Mouse (Mus musculus) heart, embryonic 11.5 days (tissue): ENCODE data around the gene 1810010H24Rik. TPM values are rescaled to one million over a fixed set of nuclear protein-coding genes. Genes with fewer than 3 reads are reported as not detected.
"Not testable (repeated sequence)": the region's sequence is repeated elsewhere in the genome, so short reads cannot be mapped to it uniquely, and the experiment has no call there.

Source experiments
- ATAC-seq: fragments of 200-750 bp; cut with Nextera tagmentation; replicated peaks from 2 replicates; pipeline ENCODE4 v1.8.0; 2017; ENCODE audit warnings: moderate library complexity; ENCODE audit not compliant: insufficient number of reproducible peaks, low FRiP score, low TSS enrichment
- H3K27ac ChIP-seq: fragments of 300-500 bp; sonication (generic); 2 replicates; pipeline ENCODE4 v1.5.1; 2014; ENCODE audit warnings: mild to moderate bottlenecking, low read depth, low read length
- H3K27me3 ChIP-seq: fragments of 300-500 bp; sonication (generic); 2 replicates; pipeline ENCODE4 v1.6.1; 2014; ENCODE audit warnings: mild to moderate bottlenecking, low read length, mixed read lengths; ENCODE audit not compliant: control insufficient read depth, insufficient read depth
- H3K36me3 ChIP-seq: fragments of 300-500 bp; sonication (generic); 2 replicates; pipeline ENCODE4 v1.6.1; 2014; ENCODE audit warnings: mild to moderate bottlenecking, low read length, moderate library complexity, mixed read lengths; ENCODE audit not compliant: control insufficient read depth, insufficient read depth
- H3K4me1 ChIP-seq: fragments of 300-500 bp; sonication (generic); 2 replicates; pipeline ENCODE4 v1.6.1; 2014; ENCODE audit warnings: low read length; ENCODE audit not compliant: control insufficient read depth, insufficient read depth
- H3K4me2 ChIP-seq: fragments of 300-500 bp; sonication (generic); 2 replicates; pipeline ENCODE4 v1.6.1; 2014; ENCODE audit warnings: mild to moderate bottlenecking, moderate library complexity
- H3K4me3 ChIP-seq: fragments of 300-500 bp; sonication (generic); 2 replicates; pipeline ENCODE4 v1.5.1; 2014; ENCODE audit warnings: low read depth, low read length
- H3K9ac ChIP-seq: fragments of 300-500 bp; sonication (generic); 2 replicates; pipeline ENCODE4 v1.6.1; 2014; ENCODE audit warnings: mild to moderate bottlenecking, low read depth, low read length, moderate library complexity
- H3K9me3 ChIP-seq: fragments of 300-500 bp; sonication (generic); replicated peaks from 2 replicates; pipeline ENCODE4 v1.6.1; 2016; ENCODE audit warnings: low read length; ENCODE audit not compliant: control insufficient read depth
- WGBS: fragments of 180-500 bp; shearing (Covaris S2); extraction: QIAGEN DNeasy Blood & Tissue Kit; methylation state at CpG from one replicate; pipeline ENCODE4 v1.1.7; 2014; ENCODE audit not compliant: insufficient replicate concordance; 5-methylcytosine and 5-hydroxymethylcytosine counted together
- polyA plus RNA-seq: library from polyadenylated mRNA; unstranded; fragments of >200 nt; fragmentation: Nextera tagmentation; extraction: Ambion mirVana; gene quantifications from 2 replicates; pipeline ENCODE4 v1.2.1, GENCODE M21; 2014

1810010H24Rik gene
- polyA plus RNA-seq, 1 experiment from 2014 or later = 1.7 TPM

DNA sequence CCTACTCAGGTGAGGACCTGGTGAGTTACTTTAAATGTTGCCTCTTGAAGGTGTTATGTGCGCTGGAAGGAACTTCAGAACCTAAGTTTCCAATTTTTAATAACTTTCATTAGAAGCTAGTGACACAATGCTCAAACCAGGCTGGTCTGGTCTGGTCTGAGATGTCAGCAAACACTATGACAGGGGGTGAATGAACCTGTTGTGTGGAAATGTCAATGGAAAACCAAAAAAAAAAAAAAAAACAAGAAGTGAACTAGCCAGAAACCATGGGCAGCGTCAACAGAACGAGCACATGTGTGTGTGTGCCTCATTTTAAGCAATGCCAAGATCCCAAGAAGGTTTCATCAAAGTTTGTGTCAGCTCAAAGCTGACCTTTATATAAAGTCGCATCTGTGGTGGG is 20.1 kb downstream of the 1810010H24Rik start:
- no peaks in the 10 kb centered on the region for H3K4me1 ChIP-seq
- H3K27ac ChIP-seq = no peak overlapping the region
- no peak overlapping the region for H3K9ac ChIP-seq
- H3K27me3 ChIP-seq = no peaks in the 10 kb centered on the region
- H3K4me3 ChIP-seq = no peak overlapping the region
- WGBS = 92% methylated on average over 4 of the region's 4 CpGs
- no peak for ATAC-seq
- H3K9me3 ChIP-seq = no peaks in the 10 kb centered on the region
- H3K4me2 ChIP-seq = no peak overlapping the region
- H3K36me3 ChIP-seq = peaks cover 24% of the 10 kb centered on the region

DNA sequence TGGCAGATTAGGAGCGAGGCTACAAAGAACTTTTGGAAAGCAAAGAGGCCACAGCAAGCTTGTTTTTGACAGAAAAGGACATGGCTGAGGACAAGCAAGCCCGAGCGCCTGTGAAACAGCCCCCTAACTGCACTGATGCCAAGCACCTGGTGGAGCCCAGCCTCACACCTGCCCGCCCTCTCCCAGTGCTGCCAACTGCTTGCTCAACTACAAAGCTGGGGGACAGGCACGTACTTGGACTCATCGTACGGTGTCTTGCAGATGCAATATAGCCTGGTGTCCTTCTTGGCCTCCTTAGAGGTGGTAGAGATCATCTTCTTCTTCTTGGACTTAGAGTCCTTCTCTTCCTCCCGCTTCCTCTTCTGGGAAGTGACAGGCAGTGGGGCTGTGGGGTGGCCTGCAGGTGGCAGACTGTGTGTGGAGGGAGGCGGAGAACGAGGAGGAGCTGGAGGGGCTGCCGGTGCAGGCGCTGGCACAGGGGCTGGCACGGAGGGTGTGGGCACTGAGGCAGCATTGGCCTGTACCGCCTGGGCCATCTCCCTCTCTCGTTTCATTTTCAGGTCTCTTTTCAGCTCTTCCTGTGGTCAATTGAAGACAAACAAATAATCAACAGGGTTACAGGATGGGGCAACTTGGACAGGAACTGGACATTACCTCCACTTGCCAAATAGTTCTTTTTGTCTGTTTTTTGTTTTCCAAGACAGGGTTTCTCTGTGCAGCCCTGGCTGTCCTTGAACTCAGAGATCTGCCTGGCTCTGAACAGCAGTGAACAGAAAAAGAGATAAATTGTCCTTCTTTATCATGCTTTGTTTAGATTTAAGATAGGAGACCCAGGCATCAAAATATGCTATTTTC is 21.5 kb downstream of the 1810010H24Rik start:
- Histone ChIP-seq H3K27ac (no peak overlapping the region), H3K27me3 (no peaks in the 10 kb centered on the region), H3K4me1 (no peaks in the 10 kb centered on the region), H3K36me3 (peaks cover 20% of the 10 kb centered on the region), H3K4me2 (no peak overlapping the region), H3K9ac (no peak overlapping the region), H3K4me3 (no peak overlapping the region), H3K9me3 (no peaks in the 10 kb centered on the region)
- WGBS = 92% methylated on average over 15 of the region's 15 CpGs
- no peak for ATAC-seq

DNA sequence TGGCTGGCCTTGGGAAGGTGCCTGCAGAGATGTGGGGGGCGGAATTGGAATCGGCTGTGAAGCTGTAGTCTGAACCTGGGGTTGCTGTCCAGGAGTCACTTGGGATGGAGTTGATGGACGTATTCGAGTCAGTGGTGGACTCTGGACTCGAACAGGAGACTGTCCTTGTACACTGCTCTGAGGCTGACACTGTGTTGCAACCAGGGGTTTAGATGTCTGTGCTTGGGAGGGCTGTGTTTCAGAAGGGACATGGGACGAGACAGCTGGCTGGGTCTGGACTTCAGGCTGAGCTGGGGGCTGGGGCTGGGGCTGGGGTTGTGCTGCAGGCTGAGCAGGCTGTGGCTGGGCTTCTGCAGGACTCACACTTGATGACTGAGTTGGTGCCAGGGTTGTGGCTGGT is 29.4 kb downstream of the 1810010H24Rik start:
- Histone ChIP-seq H3K36me3 (peaks cover 61% of the 10 kb centered on the region), H3K4me1 (no peaks in the 10 kb centered on the region), H3K27ac (no peak overlapping the region), H3K4me3 (no peak overlapping the region), H3K9me3 (no peaks in the 10 kb centered on the region), H3K4me2 (no peak overlapping the region), H3K9ac (no peak overlapping the region), H3K27me3 (no peaks in the 10 kb centered on the region)
- 93% methylated on average over 6 of the region's 6 CpGs for WGBS
- ATAC-seq = no peak

DNA sequence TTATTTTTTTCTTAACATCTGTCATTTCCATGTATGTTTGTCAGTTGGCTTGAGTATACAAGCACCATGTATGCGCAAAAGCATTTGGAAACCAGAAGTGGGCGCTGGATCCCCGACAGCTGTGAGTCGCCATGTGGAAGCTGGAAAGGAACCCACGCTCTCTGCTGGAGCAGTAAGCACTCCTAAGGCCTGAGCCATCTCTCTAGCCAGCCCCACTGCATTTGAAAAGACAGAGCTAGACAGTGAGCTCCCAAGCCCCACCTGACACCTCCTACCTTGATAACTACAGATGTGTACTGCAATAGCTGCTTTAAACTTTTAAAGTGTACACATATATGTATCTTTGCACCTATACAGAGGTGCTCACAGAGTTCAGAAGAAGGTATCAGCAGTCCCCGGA is 31.9 kb downstream of the 1810010H24Rik start:
- H3K9ac ChIP-seq = no peak overlapping the region
- peaks cover 70% of the 10 kb centered on the region for H3K36me3 ChIP-seq
- H3K9me3 ChIP-seq = no peaks in the 10 kb centered on the region
- H3K27ac ChIP-seq = no peak overlapping the region
- H3K27me3 ChIP-seq = no peaks in the 10 kb centered on the region
- no peaks in the 10 kb centered on the region for H3K4me1 ChIP-seq
- no peak for ATAC-seq
- H3K4me3 ChIP-seq = no peak overlapping the region
- no peak overlapping the region for H3K4me2 ChIP-seq
- WGBS = 89% methylated on average over 6 of the region's 6 CpGs

DNA sequence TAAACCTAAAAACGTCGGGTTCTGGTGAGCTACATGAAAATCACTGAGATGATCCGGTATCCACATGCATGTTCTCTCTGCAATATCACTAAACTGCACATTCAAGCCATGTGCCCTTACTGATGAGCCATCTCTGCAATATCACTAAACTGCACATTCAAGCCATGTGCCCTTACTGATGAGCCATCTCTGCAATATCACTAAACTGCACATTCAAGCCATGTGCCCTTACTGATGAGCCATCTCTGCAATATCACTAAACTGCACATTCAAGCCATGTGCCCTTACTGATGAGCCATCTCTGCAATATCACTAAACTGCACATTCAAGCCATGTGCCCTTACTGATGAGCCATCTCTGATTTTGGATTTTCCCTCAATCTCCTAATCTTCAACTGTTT is 34.2 kb downstream of the 1810010H24Rik start:
- H3K27me3 ChIP-seq, H3K9ac ChIP-seq, H3K4me1 ChIP-seq, H3K9me3 ChIP-seq, ATAC-seq, H3K4me2 ChIP-seq, H3K4me3 ChIP-seq, H3K27ac ChIP-seq: not testable (repeated sequence)
- 86% methylated on average over 3 of the region's 3 CpGs for WGBS
- H3K36me3 ChIP-seq = peaks cover 59% of the 10 kb centered on the region

DNA sequence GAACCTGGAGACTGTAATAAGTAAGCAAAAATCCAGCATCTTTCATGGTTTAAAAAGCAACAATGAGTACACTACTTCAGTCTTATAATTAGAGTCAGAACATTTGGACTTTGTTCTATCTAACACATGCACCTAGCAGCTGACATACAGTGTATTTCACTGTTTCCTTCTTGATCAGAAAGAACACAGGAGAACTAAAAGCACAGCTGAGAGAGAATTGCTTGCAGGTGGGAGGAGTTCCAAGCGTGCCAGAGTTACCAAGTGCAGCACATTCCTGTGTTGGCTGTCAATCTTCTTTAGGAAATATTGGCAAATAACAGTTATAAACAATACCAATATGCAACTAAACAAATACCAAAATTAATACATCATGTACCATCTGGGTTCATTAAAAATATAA is 35.5 kb downstream of the 1810010H24Rik start:
- H3K9ac ChIP-seq = no peak overlapping the region
- no peak overlapping the region for H3K4me2 ChIP-seq
- no peak overlapping the region for H3K27ac ChIP-seq
- no peaks in the 10 kb centered on the region for H3K9me3 ChIP-seq
- no peaks in the 10 kb centered on the region for H3K4me1 ChIP-seq
- no peak overlapping the region for H3K4me3 ChIP-seq
- no peaks in the 10 kb centered on the region for H3K27me3 ChIP-seq
- ATAC-seq = no peak
- H3K36me3 ChIP-seq = peaks cover 55% of the 10 kb centered on the region
- 83% methylated on average over 1 of the region's 1 CpGs for WGBS

DNA sequence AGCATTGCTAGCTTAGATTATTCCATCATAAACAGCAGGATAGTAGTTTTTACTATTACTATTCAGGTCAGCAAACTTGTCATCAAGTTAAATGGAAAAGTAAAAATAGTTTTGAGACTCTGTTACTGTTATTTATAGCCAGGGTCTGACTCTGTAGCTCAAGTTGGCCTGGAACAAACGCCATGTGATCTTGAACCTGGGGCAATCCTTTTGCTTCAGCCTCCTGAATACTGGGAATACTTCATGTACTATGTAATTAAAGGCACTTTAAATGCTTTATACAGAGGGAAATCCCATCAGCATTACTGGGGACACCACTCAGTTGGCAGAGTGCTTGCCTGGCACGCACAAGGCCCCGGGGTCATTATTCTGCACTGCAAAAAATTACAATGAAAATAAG is 37.6 kb downstream of the 1810010H24Rik start:
- H3K27me3 ChIP-seq = no peaks in the 10 kb centered on the region
- ATAC-seq = no peak
- H3K4me3 ChIP-seq = no peak overlapping the region
- H3K9me3 ChIP-seq = no peaks in the 10 kb centered on the region
- H3K4me1 ChIP-seq = no peaks in the 10 kb centered on the region
- H3K36me3 ChIP-seq = peaks cover 56% of the 10 kb centered on the region
- WGBS = 84% methylated on average over 3 of the region's 3 CpGs
- H3K27ac ChIP-seq = no peak overlapping the region
- no peak overlapping the region for H3K4me2 ChIP-seq
- no peak overlapping the region for H3K9ac ChIP-seq

DNA sequence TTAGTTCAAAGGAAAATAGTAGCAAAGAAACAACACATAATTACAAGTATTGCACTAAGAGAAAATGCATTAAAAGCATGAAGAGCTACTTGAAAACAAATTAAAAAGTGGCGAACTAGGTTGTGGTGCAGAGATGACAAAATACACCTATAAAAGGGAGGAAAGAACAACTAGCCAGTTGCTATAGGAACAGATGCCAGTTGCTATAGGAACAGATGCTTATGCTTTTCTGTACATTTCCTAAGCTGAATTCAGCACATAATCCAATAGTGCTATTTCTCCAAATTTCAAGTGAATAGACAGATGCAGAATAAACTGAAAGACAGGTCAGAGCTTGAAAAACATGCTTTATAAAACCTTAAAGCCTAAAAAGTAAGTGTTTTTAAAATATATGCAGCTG is 39.1 kb downstream of the 1810010H24Rik start:
- no peaks in the 10 kb centered on the region for H3K4me1 ChIP-seq
- ATAC-seq = no peak
- 95% methylated on average over 1 of the region's 1 CpGs for WGBS
- peaks cover 50% of the 10 kb centered on the region for H3K36me3 ChIP-seq
- H3K4me2 ChIP-seq = no peak overlapping the region
- no peaks in the 10 kb centered on the region for H3K9me3 ChIP-seq
- H3K27me3 ChIP-seq = no peaks in the 10 kb centered on the region
- no peak overlapping the region for H3K4me3 ChIP-seq
- no peak overlapping the region for H3K27ac ChIP-seq
- no peak overlapping the region for H3K9ac ChIP-seq

DNA sequence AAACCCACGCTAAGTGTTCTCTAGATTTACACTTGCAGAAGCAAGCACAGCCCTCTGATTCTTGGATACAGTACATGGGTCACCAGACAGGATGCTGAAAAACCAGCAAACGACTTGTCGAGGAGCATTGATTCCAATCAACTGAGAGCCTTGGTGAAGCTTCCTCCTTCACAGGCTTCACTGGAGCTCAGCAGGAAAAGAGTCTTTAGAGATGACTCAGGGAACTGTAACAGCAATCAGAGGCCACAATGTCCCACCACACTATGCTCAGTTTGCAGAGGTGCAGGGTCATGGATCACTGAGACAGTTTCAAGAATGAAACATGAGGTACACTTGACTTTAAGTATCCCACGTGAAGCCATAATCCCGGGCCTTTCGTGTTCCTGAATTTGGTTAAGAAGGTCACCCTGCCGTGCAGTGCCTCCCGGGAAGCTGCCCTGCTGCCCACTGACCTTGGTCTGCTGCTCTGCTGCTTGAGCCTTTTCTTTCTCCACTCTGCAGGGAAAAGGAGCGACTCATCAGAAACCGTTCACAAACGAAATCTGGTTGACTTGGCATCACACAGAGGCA is 39.8 kb downstream of the 1810010H24Rik start:
- Histone ChIP-seq H3K9me3 (no peaks in the 10 kb centered on the region), H3K4me2 (no peak overlapping the region), H3K9ac (no peak overlapping the region), H3K36me3 (peaks cover 50% of the 10 kb centered on the region), H3K27me3 (no peaks in the 10 kb centered on the region), H3K27ac (no peak overlapping the region), H3K4me3 (no peak overlapping the region), H3K4me1 (no peaks in the 10 kb centered on the region)
- WGBS = 90% methylated on average over 11 of the region's 11 CpGs
- no peak for ATAC-seq
